Mouse (Mus musculus) yolk sac, embryonic 10.5 days (tissue): Measurements from ENCODE around the gene Tcf23.
A peak's percentile ranks its signal among the peaks of the same experiment; 100 is the strongest.

Experiments
- DNase-seq: peaks from one replicate; pipeline ENCODE4 v3.0.0-alpha.2; 2017; ENCODE audit warnings: low spot score

Tcf23 gene

DNA sequence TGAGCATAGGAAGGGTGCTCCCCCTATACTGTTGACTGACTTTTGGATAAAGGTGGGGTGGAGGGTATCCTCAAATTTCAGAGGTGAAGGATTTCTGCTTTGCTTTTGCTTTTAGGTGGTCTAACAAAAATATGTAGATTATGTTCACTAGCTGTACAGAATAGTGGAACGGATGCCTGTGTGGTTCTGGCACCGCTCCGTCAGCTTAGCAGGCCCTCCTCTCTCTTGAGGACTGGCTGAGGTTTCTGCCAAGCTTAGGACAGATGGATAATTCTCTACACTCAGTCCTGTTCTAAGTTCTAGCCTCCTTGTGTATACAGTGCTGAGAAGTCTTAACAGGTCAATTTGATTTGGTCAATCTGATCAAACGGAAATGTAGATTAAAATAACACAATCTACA lies 18.0 kb upstream of the Tcf23 start:
- no peak for DNase-seq

DNA sequence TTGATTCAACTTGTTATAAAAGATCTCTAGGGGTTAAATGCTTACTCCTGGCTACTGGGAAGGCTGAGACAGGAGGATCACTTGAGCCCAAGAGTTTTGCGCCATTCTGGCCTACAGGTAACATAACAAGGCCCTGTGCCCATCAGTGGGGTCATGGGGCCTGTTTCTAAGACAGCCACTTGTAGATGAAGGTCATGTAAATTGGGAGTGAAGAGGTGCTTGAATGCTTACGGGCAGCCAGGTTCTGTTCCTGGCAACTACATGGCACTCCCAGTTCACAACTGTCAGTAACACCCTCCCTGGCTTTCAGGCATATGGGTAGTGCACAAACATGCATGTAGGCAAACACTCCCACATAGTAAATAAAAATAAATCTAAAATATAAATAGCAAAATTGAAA lies 17.5 kb upstream of the Tcf23 start:
- no peak for DNase-seq

DNA sequence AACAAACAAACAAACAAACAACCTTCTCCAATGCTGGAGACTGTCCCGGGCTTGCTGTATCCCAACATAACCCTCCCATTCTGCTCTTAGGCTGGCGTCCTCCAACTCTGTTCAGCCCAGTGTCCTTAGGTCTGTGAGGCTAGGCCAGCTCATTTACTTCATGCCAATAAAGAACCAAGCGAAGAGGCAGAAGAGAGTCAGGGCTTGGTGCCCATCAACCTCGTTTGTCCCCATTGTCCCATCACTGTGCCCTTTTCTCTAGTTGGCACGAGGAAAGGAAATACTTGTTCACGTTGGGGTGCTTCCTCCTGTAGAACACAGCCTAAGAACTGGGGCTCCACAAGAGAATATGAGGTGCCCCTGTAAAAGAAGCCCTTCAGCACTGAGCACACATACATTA lies 16.8 kb upstream of the Tcf23 start:
- no peak for DNase-seq

DNA sequence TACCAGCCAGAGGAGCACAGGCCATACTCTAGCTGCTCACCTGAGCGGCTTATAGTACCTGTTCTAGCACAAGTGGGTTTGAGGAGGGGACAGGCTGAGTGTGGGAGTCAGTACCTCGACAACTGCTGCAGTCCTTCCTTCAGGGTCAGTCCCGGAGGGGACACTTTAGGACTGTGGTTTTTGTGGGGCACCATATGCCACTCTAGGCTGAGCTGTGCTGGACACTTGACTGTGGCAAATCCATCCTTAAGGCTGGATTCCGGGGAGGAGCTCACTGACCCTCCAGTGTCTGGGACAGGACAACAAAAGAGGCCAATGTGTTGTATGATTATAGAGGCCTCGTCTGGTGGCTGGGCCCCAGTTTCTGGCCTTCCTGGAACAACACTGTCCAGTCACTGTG lies 15.9 kb upstream of the Tcf23 start:
- no peak for DNase-seq

DNA sequence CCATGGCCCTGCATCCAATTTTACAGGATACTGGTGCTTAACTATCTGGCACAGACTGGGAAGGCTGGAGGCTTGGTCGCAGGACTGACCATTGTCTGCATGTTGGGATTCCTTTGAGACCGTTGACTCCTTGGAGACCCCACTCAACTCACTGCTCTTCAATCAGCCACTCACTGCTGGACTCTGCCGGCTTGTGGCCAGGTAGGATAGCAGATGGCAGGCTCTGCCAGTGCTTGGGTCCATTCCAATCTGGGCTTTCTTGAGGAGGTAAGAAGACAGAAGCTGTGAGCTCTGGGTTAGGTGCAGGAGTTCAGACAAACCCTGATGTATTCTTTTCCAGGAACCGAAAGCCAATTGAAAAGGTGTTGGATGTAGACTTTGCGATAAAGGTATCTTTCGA lies 14.4 kb upstream of the Tcf23 start:
- DNase-seq = no peak

DNA sequence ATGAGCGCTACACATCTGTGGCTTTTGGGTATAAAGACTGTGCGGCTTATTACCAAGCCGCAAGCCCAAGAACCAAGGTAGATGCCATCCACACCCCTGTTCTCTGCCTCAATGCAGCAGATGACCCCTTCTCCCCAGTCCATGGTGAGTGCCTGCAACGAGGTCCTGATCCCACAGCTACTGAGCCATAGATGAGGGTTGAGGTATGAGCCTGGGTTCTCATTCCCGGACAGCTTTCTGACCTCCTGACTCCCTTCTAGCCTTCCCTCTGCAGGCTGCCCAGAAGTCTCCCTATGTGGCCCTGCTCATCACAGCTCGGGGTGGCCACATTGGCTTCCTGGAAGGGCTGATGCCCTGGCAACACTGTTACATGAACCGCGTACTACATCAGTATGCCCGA lies 13.9 kb upstream of the Tcf23 start:
- no peak for DNase-seq

DNA sequence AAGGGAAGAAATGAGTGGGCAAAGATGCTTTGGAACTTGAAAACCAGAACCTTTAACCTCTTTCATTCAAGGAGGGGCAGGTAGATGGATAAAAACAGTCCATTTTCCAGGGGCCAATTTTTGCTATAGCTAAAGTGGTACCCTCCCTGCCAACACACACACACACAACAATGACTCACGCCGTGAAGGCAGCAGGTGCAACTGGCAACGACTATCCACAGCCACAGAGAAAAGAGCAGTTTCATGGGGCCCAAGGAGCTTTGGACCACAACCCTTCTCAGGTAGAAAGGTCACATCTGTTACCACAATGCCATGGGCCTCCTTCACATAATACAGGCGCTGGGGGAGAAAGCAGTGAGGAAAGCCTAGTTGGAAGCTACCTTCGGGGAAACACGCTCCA lies 12.7 kb upstream of the Tcf23 start:
- no peak for DNase-seq

DNA sequence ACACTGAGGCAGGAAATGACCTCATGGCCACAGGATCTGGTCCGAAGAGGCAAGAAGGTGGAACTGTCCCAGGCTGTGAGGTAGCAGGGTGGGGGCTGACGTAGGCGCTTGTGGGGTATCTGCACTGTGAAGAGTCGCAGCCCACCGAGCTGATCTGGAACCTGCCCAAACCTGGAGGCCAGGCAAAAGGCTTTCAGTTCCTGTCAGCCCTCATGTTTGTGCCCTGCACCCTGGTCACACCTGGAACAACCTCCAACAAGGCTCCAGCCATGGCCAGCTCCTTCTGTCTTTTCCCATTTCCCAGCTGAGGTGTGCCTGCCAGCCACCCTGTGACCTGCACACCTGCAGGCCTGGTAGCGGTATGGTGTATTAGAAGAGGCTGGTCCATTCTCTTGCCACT lies 10.6 kb upstream of the Tcf23 start:
- no peak for DNase-seq

DNA sequence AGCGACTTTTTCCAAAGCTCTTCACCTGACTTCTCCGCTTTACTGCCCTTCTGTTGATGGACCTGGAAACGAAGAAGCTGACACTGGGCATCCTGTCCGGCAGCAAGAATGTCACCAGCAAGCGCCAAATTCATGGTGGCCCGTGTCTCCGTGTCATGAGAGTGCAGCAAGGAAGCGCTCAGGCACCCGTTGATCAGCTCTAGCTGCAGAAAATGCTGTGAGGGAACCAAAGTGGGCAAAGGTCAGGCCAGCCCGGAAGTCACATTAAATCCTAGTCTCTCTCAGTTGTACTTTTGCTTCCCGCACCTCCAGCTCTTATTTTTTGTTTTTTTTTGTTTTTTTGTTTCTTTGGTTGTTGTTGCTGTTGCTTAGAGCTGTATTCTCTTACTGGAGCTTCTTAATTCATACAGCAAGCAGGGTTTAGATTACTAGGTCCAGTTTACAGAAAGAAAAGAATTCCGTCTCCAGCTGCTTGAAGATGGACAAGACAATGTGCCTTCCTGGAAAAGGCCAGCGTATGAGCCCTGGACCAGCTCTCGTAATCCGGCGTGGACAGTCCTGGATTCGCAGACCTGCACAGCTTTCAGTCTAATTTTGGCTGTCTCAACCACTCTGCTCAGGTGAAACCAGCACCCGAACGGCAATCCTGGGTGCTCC lies 9.1 kb upstream of the Tcf23 start:
- DNase-seq = peak; percentile 76

DNA sequence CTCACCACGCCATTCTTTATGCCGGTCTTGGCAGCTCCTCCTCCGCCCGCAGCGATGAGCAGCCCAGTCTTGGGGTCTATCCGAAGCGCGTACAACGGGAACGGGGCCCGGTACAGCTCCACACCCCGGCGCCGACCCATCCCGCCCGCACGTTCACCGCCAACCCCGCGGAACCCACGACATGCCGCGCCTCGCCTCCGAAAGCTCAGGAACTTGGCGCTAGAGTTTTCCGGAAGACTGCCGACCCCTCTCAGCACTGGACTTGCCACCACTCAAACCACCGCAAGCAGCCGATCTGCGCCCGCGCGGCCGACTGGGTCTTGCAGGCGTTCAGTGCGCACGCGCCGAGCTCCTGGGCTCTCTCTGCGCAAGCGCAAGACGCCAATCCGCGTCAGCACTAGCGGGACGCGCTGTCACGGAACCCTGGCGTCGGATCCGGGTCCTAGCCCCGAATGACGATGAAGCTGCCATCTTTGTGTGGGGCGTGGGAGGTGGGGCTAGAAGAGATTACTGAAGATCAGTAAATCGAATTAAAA lies 8.4 kb upstream of the Tcf23 start, which contains the start of gene Preb:
Preb (minus strand) TSS at position 396 of the 536 bp plus-strand sequence.
- peak; percentile 96 for DNase-seq

DNA sequence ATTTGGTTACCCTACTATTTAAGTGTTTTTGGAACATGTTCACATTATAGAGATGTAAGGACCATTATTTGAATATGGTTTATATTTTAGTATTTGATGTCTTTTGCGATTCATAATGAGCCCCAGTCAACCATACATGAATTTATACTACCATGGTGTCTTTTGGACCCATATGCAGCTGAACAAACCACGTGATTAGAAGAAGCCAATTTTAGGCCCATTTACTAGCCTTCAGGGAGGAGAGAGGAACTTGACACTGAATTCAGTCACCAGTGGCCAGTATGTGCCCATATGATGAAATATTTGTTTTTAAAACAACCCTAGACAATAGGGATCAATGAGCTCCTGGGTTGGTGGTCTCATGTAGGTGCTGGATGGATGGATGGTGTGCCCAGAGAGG lies 7.6 kb upstream of the Tcf23 start:
- no peak for DNase-seq

DNA sequence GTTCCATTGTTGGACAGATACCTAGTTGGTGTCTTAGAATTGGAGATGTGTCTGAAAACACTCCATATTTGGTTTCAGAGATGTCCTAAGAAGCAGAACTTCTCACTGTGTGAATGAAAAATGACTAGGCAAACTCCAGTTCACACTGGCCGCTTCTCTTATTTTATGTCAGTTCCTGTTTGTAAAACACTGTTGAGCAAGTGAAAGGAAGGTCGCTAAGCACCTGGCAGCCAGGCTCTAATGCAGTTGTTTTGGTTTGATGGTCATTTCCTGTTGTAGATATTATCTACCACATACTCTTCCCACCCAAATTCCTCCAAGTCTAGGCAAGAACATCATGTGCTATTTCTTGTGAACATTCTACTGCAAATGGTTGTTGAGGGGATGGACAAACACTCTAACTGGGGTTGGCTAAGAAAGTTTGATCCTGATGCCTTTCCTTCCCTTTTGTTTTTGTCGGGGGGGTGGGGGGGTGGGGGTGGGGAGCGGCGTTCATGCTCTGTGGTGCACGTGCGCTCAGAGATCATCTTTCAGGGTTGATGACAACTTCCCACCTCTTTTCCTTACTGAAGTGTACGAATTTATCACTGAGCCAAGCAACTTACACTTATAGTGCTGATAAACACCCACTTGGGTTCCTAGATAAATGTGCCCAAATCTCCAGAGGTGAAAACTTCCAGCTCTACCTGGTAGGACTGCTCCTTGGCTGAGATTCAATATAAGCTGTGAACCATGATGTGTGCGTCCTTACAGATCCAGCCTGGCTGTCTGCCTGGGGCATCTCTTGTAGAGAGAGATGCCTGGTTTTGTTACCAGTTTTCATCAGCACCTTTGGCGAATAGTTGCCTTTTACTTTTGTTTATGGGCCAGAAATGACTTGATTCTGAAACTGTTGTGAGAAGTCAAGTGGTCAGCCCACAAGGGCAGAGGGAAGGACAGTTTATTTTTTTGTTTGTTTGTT lies 6.6 kb upstream of the Tcf23 start:
- no peak for DNase-seq

DNA sequence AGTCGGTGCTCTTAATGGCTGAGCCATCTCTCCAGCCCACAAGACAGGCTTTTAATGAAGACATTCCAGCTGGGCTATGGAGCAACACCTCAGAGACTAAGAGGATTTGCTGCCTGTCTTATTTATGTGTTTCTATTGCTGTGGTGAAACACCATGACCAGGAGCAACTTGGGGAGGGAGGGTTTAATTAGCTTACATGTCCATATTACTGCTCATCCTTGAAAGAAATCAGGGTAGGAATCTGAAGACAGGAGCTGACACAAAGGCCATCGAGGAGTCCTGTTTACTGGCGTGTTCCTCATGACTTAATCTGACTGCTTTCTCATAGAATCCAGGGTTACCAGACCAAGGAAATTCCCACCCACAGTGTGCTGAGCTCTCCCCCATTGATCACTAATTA lies 4.5 kb upstream of the Tcf23 start:
- no peak for DNase-seq

DNA sequence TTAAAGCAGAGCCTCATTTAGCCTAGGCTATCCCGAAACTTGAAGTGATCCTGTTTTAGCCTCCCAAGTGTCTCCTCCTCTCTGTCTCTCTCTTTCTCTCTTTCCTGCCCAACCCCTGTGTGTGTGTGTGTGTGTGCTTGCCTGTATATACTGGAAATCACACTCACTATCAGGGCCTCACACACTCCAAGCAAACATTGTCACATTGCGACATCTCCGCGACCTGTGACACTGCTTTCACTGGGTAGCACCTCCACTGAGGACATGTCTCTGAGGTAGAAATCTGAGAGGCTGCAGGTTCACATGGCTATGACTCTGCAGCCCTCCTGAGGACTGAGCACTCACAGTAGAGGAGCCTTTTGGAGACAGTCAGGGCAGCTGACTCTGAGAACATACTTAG lies 2.3 kb upstream of the Tcf23 start:
- DNase-seq = no peak

DNA sequence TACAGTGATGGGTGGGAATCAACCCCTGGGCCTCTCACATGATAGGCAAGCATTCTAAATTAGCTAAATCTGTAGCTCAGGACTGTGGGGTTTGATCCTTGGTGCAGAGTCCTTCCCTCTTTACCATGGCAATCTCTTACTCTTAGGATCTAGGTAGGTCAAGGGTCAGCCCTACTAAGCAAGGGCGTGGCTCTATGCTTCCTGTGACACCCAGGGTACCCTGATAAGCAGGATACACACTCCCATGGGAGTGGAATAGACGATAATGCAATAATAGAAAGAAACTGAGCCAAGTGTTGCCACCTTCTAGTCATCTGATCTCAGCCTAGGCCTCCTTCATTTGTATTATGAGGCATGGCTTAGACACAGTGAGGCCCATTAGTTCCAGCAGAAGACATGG lies 978 bp downstream of the Tcf23 start:
- DNase-seq = no peak

DNA sequence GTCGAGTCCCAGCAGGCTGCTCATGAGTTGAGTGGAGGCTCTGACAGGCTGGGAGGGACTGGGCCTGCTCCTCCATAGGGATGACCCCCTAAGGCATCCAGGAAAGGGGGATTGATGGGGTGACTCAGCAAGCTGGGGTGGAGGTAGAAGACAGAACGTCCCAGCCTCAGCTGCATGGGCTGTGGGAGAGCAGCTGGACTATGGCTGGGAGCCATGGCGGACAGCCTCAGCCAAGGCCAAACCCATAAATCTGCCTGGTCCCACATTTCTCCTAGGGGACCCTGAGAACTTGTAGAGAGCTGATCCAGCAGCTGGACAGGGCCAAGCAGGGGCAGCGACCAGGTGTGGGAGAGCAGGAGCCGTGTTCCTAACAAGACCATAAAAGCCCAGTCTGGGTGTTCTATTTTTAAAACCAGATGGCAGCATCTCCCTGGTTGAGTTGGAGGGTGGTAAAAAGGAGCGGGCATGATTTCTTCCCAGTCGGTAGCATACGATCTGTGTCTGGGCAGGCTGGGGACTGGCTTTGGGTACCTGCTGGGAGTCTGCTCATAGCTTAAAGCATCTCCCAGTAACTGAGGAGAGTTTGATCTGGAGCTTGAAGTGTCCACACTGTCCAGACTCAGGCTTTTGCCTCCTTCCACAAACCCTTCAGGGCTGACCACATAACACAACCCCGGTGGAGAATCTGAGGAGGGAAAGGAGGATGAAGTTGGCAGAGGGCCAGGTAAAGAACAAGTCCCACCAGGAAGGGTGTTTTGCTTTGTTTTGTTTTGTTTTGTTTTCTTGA lies 6.6 kb downstream of the Tcf23 start:
- no peak for DNase-seq

DNA sequence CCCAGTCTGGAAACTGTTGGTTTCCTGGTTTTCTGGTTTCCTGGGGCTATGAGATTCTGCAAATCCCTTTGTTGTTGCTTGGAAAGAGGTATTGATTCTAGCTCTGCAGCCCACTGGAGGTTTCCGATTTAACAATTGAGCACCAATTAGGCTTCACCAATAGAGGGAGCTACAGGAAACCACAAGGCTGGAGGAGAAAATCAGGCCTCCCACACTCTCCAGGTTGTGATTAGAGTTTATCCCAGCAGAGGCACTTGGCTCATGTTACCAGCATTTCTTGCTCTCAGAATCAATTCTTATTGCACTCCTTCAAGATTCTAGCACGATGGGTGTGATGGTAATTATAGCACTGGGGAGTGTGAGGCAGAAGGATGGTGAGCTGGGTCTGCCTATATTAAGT lies 13.9 kb downstream of the Tcf23 start:
- no peak for DNase-seq

DNA sequence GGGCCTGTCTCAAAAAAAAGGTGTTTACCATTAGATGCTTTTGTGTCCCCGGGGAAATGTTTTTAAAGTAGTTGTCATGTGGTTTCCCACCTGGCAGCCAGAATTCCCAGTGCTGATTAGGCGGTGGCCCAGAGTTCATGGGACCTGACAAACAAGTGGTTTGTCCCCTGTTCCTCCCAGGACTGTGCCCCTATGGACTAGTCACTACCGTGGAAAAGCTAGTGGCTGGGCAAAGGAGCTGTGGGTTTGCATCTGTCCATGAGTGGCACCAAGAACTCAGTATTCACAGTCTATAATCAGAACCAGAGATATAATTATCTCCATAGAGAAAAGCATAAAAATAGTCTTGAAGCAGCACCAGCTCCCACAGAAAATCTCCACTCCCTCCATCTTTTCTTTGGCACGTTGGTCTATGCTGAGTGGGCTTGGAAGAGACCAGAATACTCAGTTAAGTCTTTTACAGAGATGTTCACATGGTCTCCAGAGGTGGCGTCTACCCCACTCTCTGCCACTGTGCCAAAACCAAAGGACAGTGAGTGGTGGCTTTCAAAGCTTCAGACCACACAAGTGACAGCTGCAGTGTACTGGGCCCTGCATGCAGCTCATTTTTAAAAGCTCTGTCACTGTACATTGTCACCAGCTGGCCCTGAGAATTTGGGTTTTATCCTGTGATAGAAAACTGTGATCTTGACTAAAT lies 24.7 kb downstream of the Tcf23 start:
- no peak for DNase-seq

DNA sequence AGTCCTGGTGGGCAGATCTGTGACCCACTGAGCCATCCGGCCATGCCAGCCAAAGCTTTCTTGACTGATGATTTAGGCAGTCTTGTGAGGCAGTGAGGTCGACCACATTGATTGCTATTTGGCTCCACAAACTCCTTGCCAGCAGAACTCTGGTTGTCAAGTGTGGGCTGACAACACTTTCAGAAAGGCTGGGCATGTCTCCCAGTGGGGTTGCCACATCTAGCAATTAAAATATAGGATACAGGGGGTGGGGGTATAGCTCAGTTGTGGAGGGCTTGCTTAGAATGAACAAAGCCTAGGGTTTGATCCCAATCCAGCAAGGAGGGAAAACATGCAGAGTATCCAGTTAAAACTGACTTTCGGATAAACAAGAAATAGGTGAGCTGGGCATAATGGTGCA lies 25.6 kb downstream of the Tcf23 start:
- DNase-seq = no peak

DNA sequence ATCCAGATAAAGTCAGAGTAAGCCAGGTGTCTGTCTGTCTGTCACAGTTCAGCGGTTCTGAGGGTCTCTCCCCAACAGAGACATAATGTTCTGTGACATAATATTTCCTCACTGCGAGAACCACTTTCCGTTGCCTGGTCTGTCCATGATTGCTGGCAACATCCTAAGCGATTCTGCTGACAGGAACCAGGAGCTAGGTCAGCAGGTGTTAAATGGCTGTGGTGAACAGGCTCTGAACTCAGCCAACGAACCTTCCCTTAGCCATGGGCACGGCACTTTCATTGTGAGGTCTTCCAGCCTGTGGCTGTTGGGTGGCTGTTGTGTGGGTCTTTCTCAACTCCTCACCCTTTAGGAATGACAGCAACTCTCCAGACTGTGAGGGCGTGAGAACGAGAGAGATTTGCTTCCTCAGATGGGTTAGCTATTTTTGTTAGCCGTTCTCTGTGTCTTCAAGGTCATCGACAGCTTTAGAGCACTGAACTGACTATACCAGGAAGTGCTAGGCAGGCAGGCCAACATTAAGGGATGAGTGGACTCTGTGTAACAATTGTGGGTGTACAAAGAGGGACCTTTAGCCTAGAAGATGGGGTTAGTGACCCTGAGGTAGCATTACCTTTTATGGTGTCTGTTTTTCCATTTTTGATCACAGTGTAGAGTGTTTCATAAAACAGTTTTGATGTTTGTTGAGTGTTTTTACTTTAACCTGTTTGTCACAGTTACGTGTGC lies 26.6 kb downstream of the Tcf23 start:
- DNase-seq = no peak

DNA sequence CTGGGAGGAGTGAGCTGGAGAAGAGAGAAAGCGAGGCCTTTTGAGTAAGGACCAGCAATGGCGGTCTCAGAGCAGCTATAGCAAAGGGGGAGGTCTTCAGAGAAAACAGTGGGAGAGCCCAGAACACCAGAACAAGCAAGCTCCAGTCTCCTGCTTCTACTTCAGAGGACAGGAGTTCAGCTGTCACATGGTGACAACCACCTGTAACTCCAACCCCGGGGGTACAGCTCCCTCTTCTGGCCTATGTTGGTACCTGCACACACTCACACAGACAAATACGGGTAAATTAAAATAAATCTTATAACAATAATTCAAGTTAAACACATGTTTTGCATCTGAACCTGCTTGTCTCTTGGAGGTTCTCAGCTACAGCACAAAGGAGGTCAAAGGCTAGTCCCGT lies 29.8 kb downstream of the Tcf23 start:
- peak; percentile 62 for DNase-seq
